Mouse (Mus musculus) hindbrain, embryonic 12.5 days (tissue): ENCODE results near the gene Mrnip. TPM values are rescaled to one million over a fixed set of nuclear protein-coding genes. Genes with fewer than 3 reads are reported as not detected.

Source experiments
- ATAC-seq: fragments of 200-750 bp; cut with Nextera tagmentation; 2 replicates; pipeline ENCODE4 v1.8.0; 2017; ENCODE audit warnings: moderate TSS enrichment; ENCODE audit not compliant: low FRiP score
- H3K27ac ChIP-seq: fragments of 300-500 bp; sonication (generic); 2 replicates; pipeline ENCODE4 v1.5.1; 2016; ENCODE audit warnings: mild to moderate bottlenecking
- H3K27me3 ChIP-seq: fragments of 300-500 bp; sonication (generic); 2 replicates; pipeline ENCODE4 v1.6.1; 2016; ENCODE audit warnings: mild to moderate bottlenecking
- H3K36me3 ChIP-seq: fragments of 300-500 bp; sonication (generic); 2 replicates; pipeline ENCODE4 v1.6.1; 2016; ENCODE audit warnings: mild to moderate bottlenecking
- H3K4me1 ChIP-seq: fragments of 300-500 bp; sonication (generic); 2 replicates; pipeline ENCODE4 v1.6.1; 2016
- H3K4me2 ChIP-seq: fragments of 300-500 bp; sonication (generic); replicated peaks from 2 replicates; pipeline ENCODE4 v1.6.1; 2016; ENCODE audit warnings: mild to moderate bottlenecking
- H3K4me3 ChIP-seq: fragments of 300-500 bp; sonication (generic); 2 replicates; pipeline ENCODE4 v1.5.1; 2016; ENCODE audit warnings: mild to moderate bottlenecking
- H3K9ac ChIP-seq: fragments of 300-500 bp; sonication (generic); 2 replicates; pipeline ENCODE4 v1.6.1; 2016; ENCODE audit warnings: mild to moderate bottlenecking, moderate library complexity
- H3K9me3 ChIP-seq: fragments of 300-500 bp; sonication (generic); replicated peaks from 2 replicates; pipeline ENCODE4 v1.6.1; 2016; ENCODE audit warnings: mild to moderate bottlenecking
- WGBS: fragments of 180-500 bp; shearing (Covaris S2); methylation state at CpG from one replicate; pipeline ENCODE4 v1.1.7; 2016; 5-methylcytosine and 5-hydroxymethylcytosine counted together
- polyA plus RNA-seq: library from polyadenylated mRNA; unstranded; fragments of >200 nt; fragmentation: Nextera tagmentation; extraction: Ambion mirVana; gene quantifications from 2 replicates; pipeline ENCODE4 v1.2.1, GENCODE M21; 2016

The Mrnip gene
- polyA plus RNA-seq, 1 experiment from 2014 or later, result 22.2 TPM

GRCm38 (mm10) chr11:50231411-50231810, 57.2 kb downstream of the Mrnip start:
- H3K4me2 ChIP-seq, result peak overlapping the region; percentile 51; the same call in 1 of the 2 replicates

GRCm38 (mm10) chr11:50233022-50233421, 58.8 kb downstream of the Mrnip start:
- no peak for ATAC-seq
- 92% methylated on average over 13 of the region's 13 CpGs for WGBS
- Histone ChIP-seq H3K9ac (no peak overlapping the region), H3K4me3 (no peak overlapping the region), H3K4me1 (peaks cover 32% of the 10 kb centered on the region), H3K4me2 (no peak overlapping the region), H3K9me3 (no peaks in the 10 kb centered on the region), H3K36me3 (peaks cover 31% of the 10 kb centered on the region), H3K27me3 (peaks cover 42% of the 10 kb centered on the region), H3K27ac (no peak overlapping the region)

More at GRCm38 (mm10) chr11:50231411-50231810, 57.2 kb downstream of the Mrnip start:
- no peak overlapping the region for H3K4me3 ChIP-seq
- H3K27me3 ChIP-seq, result peaks cover 26% of the 10 kb centered on the region
- H3K9me3 ChIP-seq, result no peaks in the 10 kb centered on the region
- WGBS, result 22% methylated on average over 8 of the region's 8 CpGs
- ATAC-seq, result no peak
- H3K36me3 ChIP-seq, result peaks cover 31% of the 10 kb centered on the region
- no peak overlapping the region for H3K9ac ChIP-seq
- peaks cover 40% of the 10 kb centered on the region for H3K4me1 ChIP-seq
- H3K27ac ChIP-seq, result no peak overlapping the region

GRCm38 (mm10) chr11:50233993-50234392, 59.7 kb downstream of the Mrnip start:
- WGBS, result 82% methylated on average over 11 of the region's 11 CpGs
- H3K4me3 ChIP-seq, result no peak overlapping the region
- H3K4me1 ChIP-seq, result peaks cover 24% of the 10 kb centered on the region
- peaks cover 31% of the 10 kb centered on the region for H3K36me3 ChIP-seq
- peaks cover 49% of the 10 kb centered on the region for H3K27me3 ChIP-seq
- H3K27ac ChIP-seq, result no peak overlapping the region
- H3K4me2 ChIP-seq, result no peak overlapping the region
- H3K9ac ChIP-seq, result no peak overlapping the region
- no peaks in the 10 kb centered on the region for H3K9me3 ChIP-seq
- ATAC-seq, result no peak

GRCm38 (mm10) chr11:50234606-50235005, 60.4 kb downstream of the Mrnip start:
- Histone ChIP-seq H3K27ac (no peak overlapping the region), H3K9me3 (no peaks in the 10 kb centered on the region), H3K4me3 (no peak overlapping the region), H3K36me3 (peaks cover 31% of the 10 kb centered on the region), H3K4me1 (peaks cover 19% of the 10 kb centered on the region), H3K9ac (no peak overlapping the region), H3K27me3 (peaks cover 49% of the 10 kb centered on the region), H3K4me2 (no peak overlapping the region)
- ATAC-seq, result no peak
- 94% methylated on average over 23 of the region's 25 CpGs for WGBS

- under 1% methylated on average over 27 of the region's 27 CpGs for WGBS
- Histone ChIP-seq H3K36me3 (peaks cover 31% of the 10 kb centered on the region), H3K9ac (peak overlapping the region; percentile 61), H3K27ac (no peak overlapping the region), H3K4me1 (peaks cover 14% of the 10 kb centered on the region), H3K27me3 (peaks cover 41% of the 10 kb centered on the region), H3K4me3 (peak overlapping the region; percentile 56), H3K4me2 (peak overlapping the region; percentile 84), H3K9me3 (no peaks in the 10 kb centered on the region)
- peak; percentile 89 for ATAC-seq
Observed at GRCm38 (mm10) chr11:50236540-50236936, 62.3 kb downstream of the Mrnip start.

GRCm38 (mm10) chr11:50236937-50237835, 62.9 kb downstream of the Mrnip start:
- Histone ChIP-seq H3K36me3 (peaks cover 27% of the 10 kb centered on the region), H3K9me3 (no peaks in the 10 kb centered on the region), H3K27ac (no peak overlapping the region), H3K4me3 (peak overlapping the region; percentile 56), H3K4me2 (peak overlapping the region; percentile 84), H3K9ac (peak overlapping the region; percentile 61), H3K27me3 (peaks cover 41% of the 10 kb centered on the region), H3K4me1 (peaks cover 14% of the 10 kb centered on the region)
- ATAC-seq, result peak; percentile 39
- WGBS, result 2% methylated on average over 66 of the region's 66 CpGs

GRCm38 (mm10) chr11:50238324-50238723, 64.1 kb downstream of the Mrnip start, which contains the start of gene Ltc4s:
Gene Ltc4s (minus strand): TSS chr11:50238616.
- H3K27me3 ChIP-seq, result peaks cover 41% of the 10 kb centered on the region
- peaks cover 14% of the 10 kb centered on the region for H3K4me1 ChIP-seq
- peak within 1 kb of the TSS; percentile 56 for H3K4me3 ChIP-seq
- no peak within 1 kb of the TSS for H3K9ac ChIP-seq
- H3K27ac ChIP-seq, result no peak within 1 kb of the TSS
- no peaks in the 10 kb centered on the region for H3K9me3 ChIP-seq
- ATAC-seq, result no peak
- H3K4me2 ChIP-seq, result peak within 1 kb of the TSS; percentile 84; the same call in 1 of the 2 replicates
- peaks cover 16% of the 10 kb centered on the region for H3K36me3 ChIP-seq
- 49% methylated on average over 10 of the region's 10 CpGs for WGBS

- 91% methylated on average over 9 of the region's 9 CpGs for WGBS
- H3K27me3 ChIP-seq, result peaks cover 41% of the 10 kb centered on the region
Observed at GRCm38 (mm10) chr11:50238821-50239791, 64.9 kb downstream of the Mrnip start.

GRCm38 (mm10) chr11:50240235-50240911, 66.1 kb downstream of the Mrnip start:
- H3K36me3 ChIP-seq, result no peaks in the 10 kb centered on the region
- no peak for ATAC-seq
- no peak overlapping the region for H3K27ac ChIP-seq
- no peak overlapping the region for H3K9ac ChIP-seq
- no peak overlapping the region for H3K4me3 ChIP-seq
- WGBS, result 93% methylated on average over 7 of the region's 7 CpGs
- no peak overlapping the region for H3K4me2 ChIP-seq
- no peaks in the 10 kb centered on the region for H3K9me3 ChIP-seq
- H3K27me3 ChIP-seq, result peaks cover 40% of the 10 kb centered on the region
- peaks cover 14% of the 10 kb centered on the region for H3K4me1 ChIP-seq

More at GRCm38 (mm10) chr11:50238821-50239791, 64.9 kb downstream of the Mrnip start:
- Histone ChIP-seq H3K36me3 (peaks cover 8% of the 10 kb centered on the region), H3K4me3 (no peak overlapping the region), H3K9ac (no peak overlapping the region), H3K27ac (no peak overlapping the region), H3K4me2 (no peak overlapping the region), H3K9me3 (no peaks in the 10 kb centered on the region), H3K4me1 (peaks cover 14% of the 10 kb centered on the region)
- ATAC-seq, result no peak

GRCm38 (mm10) chr11:50243926-50244325, 69.7 kb downstream of the Mrnip start:
- ATAC-seq, result no peak
- no peaks in the 10 kb centered on the region for H3K36me3 ChIP-seq
- WGBS, result 80% methylated on average over 6 of the region's 6 CpGs
- H3K27me3 ChIP-seq, result peaks cover 5% of the 10 kb centered on the region; the same call in 1 of the 2 replicates
- no peak overlapping the region for H3K27ac ChIP-seq
- H3K9me3 ChIP-seq, result no peaks in the 10 kb centered on the region
- H3K9ac ChIP-seq, result no peak overlapping the region
- no peaks in the 10 kb centered on the region for H3K4me1 ChIP-seq
- no peak overlapping the region for H3K4me3 ChIP-seq
- H3K4me2 ChIP-seq, result no peak overlapping the region

- H3K27ac ChIP-seq, result no peak overlapping the region
Observed at GRCm38 (mm10) chr11:50245269-50245668, 71.0 kb downstream of the Mrnip start.

More at GRCm38 (mm10) chr11:50245269-50245668, 71.0 kb downstream of the Mrnip start:
- Histone ChIP-seq H3K27me3 (no peaks in the 10 kb centered on the region), H3K9ac (no peak overlapping the region), H3K36me3 (no peaks in the 10 kb centered on the region), H3K9me3 (no peaks in the 10 kb centered on the region), H3K4me2 (no peak overlapping the region), H3K4me1 (no peaks in the 10 kb centered on the region), H3K4me3 (no peak overlapping the region)
- no peak for ATAC-seq
- WGBS, result 67% methylated on average over 5 of the region's 5 CpGs
